Mouse (Mus musculus) neural tube, embryonic 13.5 days (tissue): ENCODE results near the gene Irgc1. TPM values are rescaled to one million over a fixed set of nuclear protein-coding genes. Genes with fewer than 3 reads are reported as not detected.

Source experiments
- ATAC-seq: fragments of 200-750 bp; cut with Nextera tagmentation; 2 replicates; pipeline ENCODE4 v1.8.0; 2017; ENCODE audit warnings: low read depth, mild to moderate bottlenecking, moderate TSS enrichment, moderate library complexity
- H3K27ac ChIP-seq: fragments of 300-500 bp; sonication (generic); replicated peaks from 2 replicates; pipeline ENCODE4 v1.5.1; 2015; ENCODE audit warnings: moderate library complexity, mild to moderate bottlenecking, inconsistent platforms
- H3K27me3 ChIP-seq: fragments of 300-500 bp; sonication (generic); 2 replicates; pipeline ENCODE4 v1.6.1; 2015; ENCODE audit warnings: mild to moderate bottlenecking, inconsistent platforms
- H3K36me3 ChIP-seq: fragments of 300-500 bp; sonication (generic); 2 replicates; pipeline ENCODE4 v1.6.1; 2015; ENCODE audit warnings: mild to moderate bottlenecking, inconsistent platforms
- H3K4me1 ChIP-seq: fragments of 300-500 bp; sonication (generic); replicated peaks from 2 replicates; pipeline ENCODE4 v1.6.1; 2015; ENCODE audit warnings: inconsistent platforms
- H3K4me2 ChIP-seq: fragments of 300-500 bp; sonication (generic); 2 replicates; pipeline ENCODE4 v1.6.1; 2015; ENCODE audit warnings: inconsistent platforms, mild to moderate bottlenecking, moderate library complexity
- H3K4me3 ChIP-seq: fragments of 300-500 bp; sonication (generic); 2 replicates; pipeline ENCODE4 v1.5.1; 2015; ENCODE audit warnings: mild to moderate bottlenecking, inconsistent platforms
- H3K9ac ChIP-seq: fragments of 300-500 bp; sonication (generic); 2 replicates; pipeline ENCODE4 v1.6.1; 2015; ENCODE audit warnings: moderate library complexity, mild to moderate bottlenecking, inconsistent platforms
- H3K9me3 ChIP-seq: fragments of 300-500 bp; sonication (generic); 2 replicates; pipeline ENCODE4 v1.6.1; 2016; ENCODE audit warnings: inconsistent platforms
- WGBS: fragments of 180-500 bp; shearing (Covaris S2); methylation state at CpG from one replicate; pipeline ENCODE4 v1.1.7; 2015; 5-methylcytosine and 5-hydroxymethylcytosine counted together
- polyA plus RNA-seq: library from polyadenylated mRNA; unstranded; fragments of >200 nt; fragmentation: Nextera tagmentation; extraction: Ambion mirVana; gene quantifications from 2 replicates; pipeline ENCODE4 v1.2.1, GENCODE M21; 2015

Irgc1 gene
- polyA plus RNA-seq, 1 experiment from 2014 or later = not detected

GRCm38 (mm10) chr7:24467886-24468285 is 15.8 kb upstream of the Irgc1 start:
- H3K27ac ChIP-seq = no peak overlapping the region

GRCm38 (mm10) chr7:24466835-24467234 is 14.7 kb upstream of the Irgc1 start:
- no peak for ATAC-seq
- H3K9me3 ChIP-seq = no peaks in the 10 kb centered on the region
- no peak overlapping the region for H3K9ac ChIP-seq
- H3K27ac ChIP-seq = no peak overlapping the region
- peaks cover 6% of the 10 kb centered on the region; the same call in 1 of the 2 replicates for H3K27me3 ChIP-seq
- H3K4me1 ChIP-seq = peaks cover 11% of the 10 kb centered on the region
- no peak overlapping the region for H3K4me3 ChIP-seq
- H3K4me2 ChIP-seq = no peak overlapping the region
- H3K36me3 ChIP-seq = no peaks in the 10 kb centered on the region
- 93% methylated on average over 6 of the region's 6 CpGs for WGBS

More at GRCm38 (mm10) chr7:24467886-24468285, 15.8 kb upstream of the Irgc1 start:
- Histone ChIP-seq H3K9me3 (no peaks in the 10 kb centered on the region), H3K9ac (no peak overlapping the region), H3K36me3 (no peaks in the 10 kb centered on the region), H3K4me1 (peaks cover 4% of the 10 kb centered on the region), H3K4me2 (no peak overlapping the region), H3K27me3 (peaks cover under 1% of the 10 kb centered on the region; the same call in 1 of the 2 replicates), H3K4me3 (no peak overlapping the region)
- no peak for ATAC-seq
- WGBS = 89% methylated on average over 5 of the region's 5 CpGs

- ATAC-seq = peak; percentile 55; the same call in 1 of the 2 replicates
- Histone ChIP-seq H3K36me3 (no peaks in the 10 kb centered on the region), H3K4me3 (peak within 1 kb of the TSS; percentile 13), H3K4me1 (peaks cover 11% of the 10 kb centered on the region), H3K27me3 (peaks cover 6% of the 10 kb centered on the region; the same call in 1 of the 2 replicates), H3K9me3 (no peaks in the 10 kb centered on the region), H3K4me2 (peak within 1 kb of the TSS; percentile 37), H3K27ac (no peak within 1 kb of the TSS), H3K9ac (peak within 1 kb of the TSS; percentile 43; the same call in 1 of the 2 replicates)
- WGBS = 5% methylated on average over 25 of the region's 27 CpGs
Observed at GRCm38 (mm10) chr7:24462388-24463319, 10.6 kb upstream of the Irgc1 start, which contains the start of gene Plaur. Gene Plaur, plus strand, starts transcription at chr7:24462484.

GRCm38 (mm10) chr7:24461376-24462051 is 9.4 kb upstream of the Irgc1 start:
- peaks cover 6% of the 10 kb centered on the region; the same call in 1 of the 2 replicates for H3K27me3 ChIP-seq
- no peaks in the 10 kb centered on the region for H3K36me3 ChIP-seq
- ATAC-seq = no peak
- H3K9ac ChIP-seq = no peak overlapping the region
- H3K4me1 ChIP-seq = peaks cover 11% of the 10 kb centered on the region
- H3K4me3 ChIP-seq = no peak overlapping the region
- H3K27ac ChIP-seq = no peak overlapping the region
- H3K9me3 ChIP-seq = no peaks in the 10 kb centered on the region
- WGBS = 62% methylated on average over 14 of the region's 14 CpGs
- no peak overlapping the region for H3K4me2 ChIP-seq

DNA sequence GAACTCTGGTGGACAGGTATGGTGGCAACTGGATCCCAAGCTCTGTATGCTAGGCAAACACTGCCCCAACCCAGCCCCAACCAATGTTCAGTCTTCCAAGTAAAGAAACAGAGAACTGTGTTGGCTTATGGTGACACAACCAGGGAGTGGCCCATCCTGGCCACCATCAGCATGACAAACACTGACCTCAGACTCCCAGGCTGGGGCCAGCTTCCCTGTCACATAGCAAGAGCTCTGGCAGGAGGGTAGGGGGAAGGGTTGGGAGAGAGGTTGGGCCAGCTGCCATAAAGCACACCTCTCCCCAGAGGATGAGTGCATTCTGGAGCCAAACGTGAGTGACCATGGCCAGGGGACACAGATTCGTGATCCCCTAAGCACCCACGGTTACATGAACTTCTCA is 7.7 kb upstream of the Irgc1 start:
- 59% methylated on average over 3 of the region's 3 CpGs for WGBS

DNA sequence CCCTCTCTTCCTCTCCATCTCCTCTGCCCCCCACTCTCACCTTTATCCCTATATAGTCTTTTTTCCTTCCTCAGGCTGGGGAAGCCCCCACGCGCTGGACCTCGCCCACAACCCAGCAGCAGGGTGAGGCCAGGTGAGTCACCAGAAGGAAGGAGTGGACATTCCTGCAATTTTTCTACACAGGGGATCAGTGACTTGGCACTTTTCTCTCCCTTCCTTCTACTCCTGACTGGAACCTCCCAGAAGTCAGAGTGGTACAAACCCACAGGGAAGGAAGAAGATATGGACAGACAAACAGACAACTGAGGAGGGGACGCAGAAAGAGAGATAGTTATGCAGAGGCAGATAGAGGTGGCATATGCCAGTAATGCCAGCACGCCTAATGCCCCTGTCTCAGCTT is 7.3 kb upstream of the Irgc1 start:
- H3K27ac ChIP-seq = no peak overlapping the region
- 80% methylated on average over 5 of the region's 5 CpGs for WGBS
- H3K27me3 ChIP-seq = peaks cover 6% of the 10 kb centered on the region; the same call in 1 of the 2 replicates
- no peak overlapping the region for H3K4me2 ChIP-seq
- H3K9ac ChIP-seq = no peak overlapping the region
- H3K4me3 ChIP-seq = no peak overlapping the region
- no peak for ATAC-seq
- H3K36me3 ChIP-seq = no peaks in the 10 kb centered on the region
- peaks cover 11% of the 10 kb centered on the region for H3K4me1 ChIP-seq
- no peaks in the 10 kb centered on the region for H3K9me3 ChIP-seq

More for the DNA sequence above, 7.7 kb upstream of the Irgc1 start:
- peaks cover 11% of the 10 kb centered on the region for H3K4me1 ChIP-seq
- no peak overlapping the region for H3K4me3 ChIP-seq
- H3K27ac ChIP-seq = no peak overlapping the region
- no peak overlapping the region for H3K4me2 ChIP-seq
- no peaks in the 10 kb centered on the region for H3K36me3 ChIP-seq
- ATAC-seq = no peak
- no peaks in the 10 kb centered on the region for H3K9me3 ChIP-seq
- H3K9ac ChIP-seq = no peak overlapping the region
- peaks cover 6% of the 10 kb centered on the region; the same call in 1 of the 2 replicates for H3K27me3 ChIP-seq

GRCm38 (mm10) chr7:24457726-24458370 is 5.8 kb upstream of the Irgc1 start:
- Histone ChIP-seq H3K9ac (no peak overlapping the region), H3K9me3 (no peaks in the 10 kb centered on the region), H3K36me3 (no peaks in the 10 kb centered on the region), H3K27me3 (peaks cover 5% of the 10 kb centered on the region; the same call in 1 of the 2 replicates), H3K4me1 (peaks cover 6% of the 10 kb centered on the region), H3K4me3 (no peak overlapping the region), H3K4me2 (no peak overlapping the region), H3K27ac (no peak overlapping the region)
- no peak for ATAC-seq
- 63% methylated on average over 10 of the region's 10 CpGs for WGBS

DNA sequence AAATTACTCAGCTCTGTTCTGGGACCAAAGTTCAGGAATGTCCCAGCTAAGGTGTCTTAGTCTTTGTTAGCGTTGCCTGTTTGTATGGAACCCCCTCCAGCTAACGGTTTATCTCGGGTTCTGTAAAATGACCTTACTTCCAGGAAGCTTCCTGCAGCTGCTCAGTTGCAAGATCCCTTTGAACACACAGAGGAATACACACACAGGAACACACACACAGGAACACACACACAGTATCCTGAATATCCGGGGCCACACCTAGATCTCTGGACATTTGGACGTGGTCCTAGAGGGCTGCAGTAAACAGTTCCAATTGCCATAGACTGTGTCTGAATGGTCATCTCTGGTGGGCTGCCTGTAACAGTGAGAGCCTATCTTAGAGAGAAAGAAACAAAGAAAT is 3.6 kb upstream of the Irgc1 start:
- H3K9ac ChIP-seq = no peak overlapping the region
- WGBS = 86% methylated on average over 5 of the region's 5 CpGs
- H3K27me3 ChIP-seq = no peaks in the 10 kb centered on the region
- H3K4me1 ChIP-seq = no peaks in the 10 kb centered on the region
- no peak overlapping the region for H3K4me3 ChIP-seq
- no peaks in the 10 kb centered on the region for H3K36me3 ChIP-seq
- no peak for ATAC-seq
- no peak overlapping the region for H3K27ac ChIP-seq
- no peaks in the 10 kb centered on the region for H3K9me3 ChIP-seq
- no peak overlapping the region for H3K4me2 ChIP-seq

DNA sequence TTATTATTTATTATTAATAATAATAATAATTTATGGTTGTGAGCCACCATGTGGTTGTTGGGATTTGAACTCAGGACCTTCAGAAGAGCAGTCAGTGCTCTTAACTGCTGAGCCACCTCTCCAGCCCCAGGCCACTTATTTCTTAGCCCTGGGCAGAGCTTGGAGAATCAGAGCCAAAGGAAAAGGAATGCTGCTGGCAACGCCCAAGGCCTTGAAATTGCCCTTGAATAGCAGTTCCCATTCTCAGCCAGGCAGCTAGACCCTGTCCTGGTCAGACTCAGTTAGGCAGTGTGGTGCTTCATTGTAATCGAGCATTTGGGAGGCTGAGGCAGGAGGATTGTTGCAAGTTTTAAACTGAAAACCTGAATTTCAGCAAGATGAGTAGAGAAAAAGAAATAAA is 2.1 kb upstream of the Irgc1 start:
- 73% methylated on average over 2 of the region's 2 CpGs for WGBS
- no peak overlapping the region for H3K9ac ChIP-seq
- H3K27me3 ChIP-seq = no peaks in the 10 kb centered on the region
- no peaks in the 10 kb centered on the region for H3K4me1 ChIP-seq
- ATAC-seq = no peak
- H3K36me3 ChIP-seq = no peaks in the 10 kb centered on the region
- H3K27ac ChIP-seq = no peak overlapping the region
- H3K4me2 ChIP-seq = no peak overlapping the region
- no peak overlapping the region for H3K4me3 ChIP-seq
- H3K9me3 ChIP-seq = no peaks in the 10 kb centered on the region

- WGBS = 63% methylated on average over 9 of the region's 9 CpGs
Observed at GRCm38 (mm10) chr7:24450585-24451017, 1.5 kb downstream of the Irgc1 start.

DNA sequence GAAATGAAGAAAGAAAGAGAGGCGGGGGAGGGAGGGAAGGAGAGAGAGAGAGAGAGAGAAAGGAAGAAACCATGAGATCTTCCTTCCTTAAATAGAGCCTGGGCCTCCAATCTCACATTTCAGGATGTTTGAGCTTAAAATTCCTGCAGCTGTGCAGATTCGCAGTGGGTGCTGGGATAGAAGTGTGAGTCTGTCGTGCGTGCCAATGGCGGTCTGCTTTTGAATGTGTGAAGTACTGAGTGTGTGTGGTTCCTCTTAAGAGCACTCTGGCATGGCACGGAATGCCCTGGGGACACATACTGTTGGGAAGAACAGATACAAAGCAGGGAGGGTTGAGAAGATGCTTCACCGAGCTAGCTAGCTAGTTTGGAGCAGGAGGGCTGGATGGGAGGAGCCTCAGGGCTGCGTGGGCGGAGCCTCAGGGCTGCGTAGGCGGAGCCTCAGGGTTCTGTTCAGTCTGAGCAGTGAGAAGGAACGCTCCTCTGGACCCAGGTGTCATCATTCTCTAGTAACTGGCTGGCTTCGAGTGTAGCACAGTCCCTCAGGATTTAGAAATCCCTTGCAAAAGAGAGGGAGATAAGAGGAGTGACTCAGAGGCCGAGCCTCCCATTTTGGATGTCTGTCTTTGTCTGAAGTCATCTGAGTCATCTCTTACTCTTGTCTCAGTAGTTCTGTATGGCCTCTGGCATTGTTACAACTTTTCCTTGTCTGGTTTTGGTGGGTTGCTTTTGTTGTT is 3.1 kb downstream of the Irgc1 start:
- H3K4me2 ChIP-seq = no peak overlapping the region
- no peaks in the 10 kb centered on the region for H3K36me3 ChIP-seq
- no peaks in the 10 kb centered on the region for H3K27me3 ChIP-seq
- no peak for ATAC-seq
- no peak overlapping the region for H3K4me3 ChIP-seq
- no peak overlapping the region for H3K27ac ChIP-seq
- H3K9me3 ChIP-seq = no peaks in the 10 kb centered on the region
- WGBS = 63% methylated on average over 14 of the region's 14 CpGs
- H3K4me1 ChIP-seq = no peaks in the 10 kb centered on the region
- no peak overlapping the region for H3K9ac ChIP-seq

More at GRCm38 (mm10) chr7:24450585-24451017, 1.5 kb downstream of the Irgc1 start:
- H3K27ac ChIP-seq = no peak overlapping the region
- no peaks in the 10 kb centered on the region for H3K9me3 ChIP-seq
- ATAC-seq = no peak
- H3K4me1 ChIP-seq = no peaks in the 10 kb centered on the region
- H3K27me3 ChIP-seq = no peaks in the 10 kb centered on the region
- no peak overlapping the region for H3K4me3 ChIP-seq
- no peak overlapping the region for H3K4me2 ChIP-seq
- no peaks in the 10 kb centered on the region for H3K36me3 ChIP-seq
- H3K9ac ChIP-seq = no peak overlapping the region
